Mouse (Mus musculus): ENCODE data around the gene Plcz1.
A peak's percentile ranks its signal among the peaks of the same experiment; 100 is the strongest.

Gene Plcz1

DNA sequence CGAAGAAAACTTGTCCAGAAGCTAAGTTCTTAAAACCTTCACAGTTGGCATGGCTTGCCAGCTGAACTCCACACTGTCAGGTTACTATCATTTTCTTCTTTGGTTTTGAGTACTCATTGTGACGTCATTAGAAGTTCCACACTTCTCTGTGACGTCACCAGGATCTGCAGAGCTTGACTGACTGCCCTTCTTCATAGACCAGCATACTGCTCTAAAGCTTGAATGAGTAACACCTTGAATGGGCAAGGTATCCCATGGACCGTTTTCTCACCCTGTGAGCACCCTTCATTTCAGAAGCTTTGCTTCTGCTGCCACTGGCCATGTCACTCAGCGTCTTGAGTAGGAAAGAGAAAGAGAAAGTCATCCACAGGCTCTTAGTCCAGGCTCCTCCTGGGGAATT, at the start of gene Plcz1:
Plcz1 (minus strand) TSS at position 101 of the 400 bp plus-strand sequence.
- DNase-seq (ENCODE audit: low spot score), result no peak

DNA sequence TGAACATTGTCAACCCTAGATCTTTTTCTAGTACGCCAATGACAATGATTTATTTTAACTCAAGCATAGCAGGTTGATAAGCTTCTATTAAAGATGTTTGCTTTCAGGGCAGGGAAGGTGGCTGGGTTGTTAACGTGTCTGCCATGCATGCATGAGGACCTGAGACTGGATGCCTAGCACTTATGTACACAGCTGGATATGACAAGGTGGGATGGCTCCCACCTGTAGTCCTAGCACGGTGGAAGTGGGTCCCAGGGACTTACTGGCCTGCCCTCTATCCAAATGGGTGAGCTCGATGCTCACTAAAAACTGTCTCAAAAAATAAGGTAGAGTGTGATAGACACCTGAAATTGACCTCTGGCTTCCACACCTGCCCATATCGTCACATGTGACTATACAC, 48.6 kb upstream of the Plcz1 start:
- DNase-seq (ENCODE audit: low spot score), result no peak

DNA sequence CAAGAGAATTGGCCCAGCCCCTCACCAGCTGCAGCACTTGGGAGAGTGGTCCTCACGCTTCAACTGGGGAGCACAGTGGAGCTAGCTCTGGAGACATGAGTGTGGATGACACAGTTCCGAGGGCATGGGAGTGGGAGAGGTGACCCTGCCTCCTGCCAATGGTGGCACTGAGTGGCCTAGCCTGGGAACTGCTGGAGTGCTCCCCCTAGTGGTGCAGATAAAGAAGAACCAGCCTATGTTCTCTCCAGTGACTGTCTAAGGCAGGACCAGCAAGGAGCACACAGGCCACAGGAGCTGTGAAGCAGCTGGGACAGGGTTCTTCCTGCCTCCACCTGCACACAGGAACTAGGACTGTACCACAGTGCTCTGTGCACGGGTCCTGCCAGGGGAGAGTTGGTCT, 40.5 kb upstream of the Plcz1 start:
- no peak for DNase-seq (ENCODE audit: low spot score)

DNA sequence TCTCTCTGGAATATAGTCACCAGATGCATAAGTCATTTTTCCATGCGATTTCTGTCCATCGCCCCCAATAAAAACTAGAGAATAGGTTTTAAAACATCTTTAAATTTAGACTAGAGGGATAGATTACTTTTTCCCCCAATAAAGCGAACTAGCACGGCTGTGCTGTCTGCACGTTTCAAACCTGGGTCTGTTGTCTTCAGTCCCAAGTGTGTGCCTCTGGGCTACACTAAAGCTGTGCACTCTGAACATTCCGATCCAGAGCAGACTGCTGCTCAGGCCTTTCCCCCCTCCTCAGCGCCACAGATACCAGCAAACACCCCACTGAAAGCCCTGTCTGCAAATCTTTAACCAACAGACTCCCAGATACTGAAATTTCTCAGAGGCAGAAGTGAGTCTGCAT, 39.7 kb upstream of the Plcz1 start:
- no peak for DNase-seq (ENCODE audit: low spot score)

DNA sequence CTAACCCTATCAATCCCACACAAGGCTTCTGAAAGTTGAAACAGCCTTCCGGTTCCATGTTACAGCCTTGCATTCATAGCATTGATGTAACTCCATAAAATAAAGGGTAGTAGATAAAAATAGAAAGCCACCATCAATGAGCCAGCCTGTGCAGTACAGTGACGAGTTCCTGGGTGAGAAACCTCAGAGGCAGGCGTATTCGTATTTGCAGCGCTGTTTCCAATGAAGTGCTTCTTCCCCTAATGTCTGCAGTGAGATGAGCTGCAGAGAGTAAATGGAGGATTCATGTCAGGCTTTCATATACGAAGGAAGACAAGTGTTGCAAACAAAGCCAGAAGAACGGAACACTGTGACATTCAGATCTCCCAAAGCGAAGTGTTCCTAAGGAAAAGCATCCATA, 27.9 kb upstream of the Plcz1 start:
- no peak for DNase-seq (ENCODE audit: low spot score)

DNA sequence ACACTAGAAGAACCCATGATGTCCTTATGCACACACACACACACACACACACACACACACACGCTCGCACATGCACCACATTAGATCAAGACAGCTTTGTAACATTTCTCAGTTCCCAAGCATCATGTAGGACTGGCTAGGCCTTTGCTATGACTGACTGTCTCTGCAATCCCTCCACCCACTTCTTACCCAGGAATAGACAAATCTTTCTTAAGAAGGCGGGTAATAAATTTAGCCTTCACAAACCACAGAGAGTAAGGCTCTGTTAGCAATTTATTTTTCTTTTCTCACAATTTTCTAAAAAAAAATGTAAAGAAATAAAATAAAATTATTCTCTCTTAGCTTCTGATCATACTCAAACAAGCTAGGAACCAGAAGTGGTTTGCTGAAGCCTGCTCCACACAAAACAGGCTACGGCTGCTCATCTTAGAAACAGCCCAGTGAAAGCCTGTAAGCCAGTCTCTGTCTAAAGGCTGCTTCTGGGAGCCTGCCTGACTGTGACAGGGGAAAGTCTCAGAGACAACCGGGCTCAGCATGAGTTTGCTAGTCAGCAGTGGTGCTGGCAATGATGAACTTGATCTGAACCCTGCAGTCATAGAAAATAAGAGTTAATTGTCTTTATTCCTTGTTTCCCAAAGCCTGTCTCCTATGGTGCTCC, 13.1 kb upstream of the Plcz1 start:
- no peak for DNase-seq (ENCODE audit: low spot score)

DNA sequence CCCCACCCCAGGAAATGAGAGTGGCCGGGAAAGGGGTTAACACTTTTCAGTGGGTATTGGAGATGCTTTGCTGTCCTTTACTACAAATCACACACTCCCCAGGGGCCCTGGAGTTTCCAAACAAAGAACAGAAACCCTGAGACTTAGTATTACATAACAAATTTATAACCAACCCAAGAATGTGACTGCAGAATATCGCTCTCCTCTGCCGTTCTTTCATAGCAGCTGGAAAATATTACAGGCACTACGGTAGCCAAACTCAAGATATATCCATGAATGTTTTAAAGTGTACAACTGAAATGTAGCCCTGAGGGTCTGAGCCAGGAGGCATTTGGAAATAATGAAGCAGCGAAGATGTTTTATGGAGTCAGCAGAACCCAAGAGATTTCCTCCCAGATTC, 10.2 kb upstream of the Plcz1 start:
- peak; percentile 34 for DNase-seq (ENCODE audit: low spot score)

DNA sequence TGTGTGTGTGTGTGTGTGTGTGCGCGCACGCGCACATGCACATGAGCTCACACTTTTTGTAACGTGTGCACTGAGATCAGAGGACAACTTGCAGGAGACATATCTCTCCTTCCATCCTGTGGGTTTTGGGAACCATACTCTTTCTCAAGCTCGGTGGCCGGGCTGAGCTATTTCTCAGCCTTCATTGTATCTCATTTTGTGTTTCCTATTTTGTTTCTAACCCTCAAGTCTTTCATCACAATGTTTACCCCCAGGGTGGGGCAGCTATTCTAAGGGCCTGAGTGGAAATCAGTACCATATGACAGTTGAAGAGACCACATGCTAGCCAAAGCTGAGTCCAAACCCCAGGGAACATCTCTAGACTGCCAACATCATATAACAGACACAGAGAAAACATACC, 305 bp downstream of the Plcz1 start, which contains the start of gene Capza3:
Capza3 (plus strand) TSS at position 301 of the 400 bp plus-strand sequence.
- DNase-seq (ENCODE audit: low spot score), result no peak

DNA sequence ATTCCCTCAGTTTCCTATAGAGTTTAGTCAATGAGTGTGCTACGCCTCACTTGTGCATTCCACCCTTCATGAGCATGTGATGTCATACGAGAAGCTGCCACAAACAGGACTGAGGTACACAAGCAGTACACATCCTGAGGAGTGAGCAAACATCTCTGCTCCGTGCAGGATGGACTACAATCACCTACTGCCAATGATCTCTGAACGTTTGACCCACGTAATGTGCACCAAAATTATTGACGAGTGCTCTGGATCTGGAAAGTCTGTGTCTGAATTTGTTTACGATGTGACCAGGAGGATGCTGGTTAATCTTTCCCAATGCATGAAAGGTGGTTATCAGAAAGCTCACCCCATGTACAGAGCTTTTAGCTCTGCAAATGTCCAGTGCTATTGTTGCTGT, 16.9 kb downstream of the Plcz1 start:
- DNase-seq (ENCODE audit: low spot score), result no peak

DNA sequence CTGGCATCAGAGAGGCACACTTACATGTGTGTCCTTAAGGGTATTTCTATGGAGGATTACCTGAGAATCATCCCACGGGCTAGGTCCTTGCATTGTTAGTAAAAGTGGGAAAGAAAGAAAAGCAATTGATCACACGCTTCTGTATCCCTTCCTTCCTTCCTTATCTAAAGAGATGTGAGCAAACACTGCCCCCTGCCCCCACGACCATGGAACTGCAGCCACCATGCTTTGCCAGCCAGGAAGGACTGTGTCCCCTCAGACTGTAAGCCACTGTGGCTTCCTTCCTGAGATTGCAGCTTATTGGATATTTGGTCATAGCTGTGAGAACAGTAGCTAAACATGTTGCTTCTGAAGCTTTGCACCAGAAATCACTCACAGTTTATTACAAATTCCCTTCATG, 36.1 kb downstream of the Plcz1 start:
- DNase-seq (ENCODE audit: low spot score), result no peak

DNA sequence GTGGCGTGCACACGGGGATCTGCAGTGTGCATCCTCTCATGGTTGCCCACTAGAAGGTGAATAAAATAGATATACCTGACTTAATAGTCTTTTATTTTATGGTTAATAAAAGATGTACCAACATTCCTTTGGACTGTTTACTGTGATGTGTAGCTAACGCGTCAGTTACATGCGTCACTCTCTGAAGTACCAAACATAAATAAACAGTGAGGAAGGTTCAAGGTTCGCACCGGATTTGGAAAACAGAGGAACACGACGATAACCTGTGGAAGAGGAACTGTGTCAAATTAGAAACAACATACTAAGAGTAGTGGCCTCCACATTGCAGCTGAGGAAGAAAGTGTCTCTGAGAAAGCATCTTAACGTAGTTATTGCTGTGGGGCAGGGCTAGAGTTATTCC, 51.7 kb downstream of the Plcz1 start:
- DNase-seq (ENCODE audit: low spot score), result no peak

DNA sequence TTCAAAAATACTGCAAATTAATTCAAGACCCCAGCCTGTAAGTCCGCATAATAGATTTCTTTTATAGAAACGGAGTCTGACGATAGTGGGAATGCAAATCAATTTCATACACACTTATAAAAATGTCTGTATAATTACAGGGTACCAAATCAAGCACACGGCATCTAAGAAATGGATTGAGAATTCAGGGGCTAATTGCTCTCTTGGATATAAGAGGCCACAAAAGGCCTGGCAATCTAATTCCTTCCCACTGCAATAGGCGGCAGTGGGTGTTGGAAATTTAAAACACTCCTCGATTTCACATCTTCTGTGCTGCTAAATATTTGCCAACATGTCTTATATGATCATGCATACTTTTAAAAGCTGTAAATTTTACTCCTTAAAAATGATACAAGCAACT, 52.2 kb downstream of the Plcz1 start:
- no peak for DNase-seq (ENCODE audit: low spot score)

DNA sequence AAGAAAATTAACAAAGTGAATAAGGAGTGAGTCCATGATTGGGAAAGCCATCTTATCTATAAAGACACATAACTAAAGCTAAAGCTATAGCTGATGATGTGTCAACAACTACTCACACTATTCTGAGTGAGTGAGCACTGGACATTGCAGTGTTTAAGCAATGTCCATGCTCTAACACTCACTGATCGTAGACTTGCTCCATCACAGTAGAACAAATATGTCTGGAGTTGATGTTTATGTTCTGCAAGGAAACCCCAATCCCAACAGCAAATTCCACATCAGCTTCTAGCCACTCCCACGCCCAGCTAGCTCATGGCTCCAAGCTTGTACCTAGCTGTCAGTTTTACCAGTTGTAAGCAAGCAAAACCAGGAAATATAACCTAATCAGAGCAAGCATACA, 54.7 kb downstream of the Plcz1 start:
- DNase-seq (ENCODE audit: low spot score), result no peak

DNA sequence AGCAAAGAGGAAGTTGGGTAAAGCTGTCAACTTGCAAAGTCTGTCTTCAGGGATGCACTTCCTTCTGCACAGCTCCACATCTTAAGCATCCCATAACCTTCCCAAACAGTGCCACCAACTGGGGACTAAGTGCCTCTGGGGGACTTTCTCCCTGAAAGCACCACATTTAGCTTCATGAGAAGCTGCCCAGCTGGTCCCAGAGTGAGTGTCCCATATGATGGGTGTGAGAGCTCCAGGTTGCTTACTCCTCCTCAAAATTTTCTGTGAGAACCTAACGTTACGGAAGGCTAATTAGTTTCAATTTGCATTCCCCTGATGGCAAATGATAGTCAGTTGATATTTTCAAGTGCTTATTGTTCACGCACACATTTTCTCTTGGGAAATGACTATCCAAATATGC, 57.2 kb downstream of the Plcz1 start:
- DNase-seq (ENCODE audit: low spot score), result no peak

DNA sequence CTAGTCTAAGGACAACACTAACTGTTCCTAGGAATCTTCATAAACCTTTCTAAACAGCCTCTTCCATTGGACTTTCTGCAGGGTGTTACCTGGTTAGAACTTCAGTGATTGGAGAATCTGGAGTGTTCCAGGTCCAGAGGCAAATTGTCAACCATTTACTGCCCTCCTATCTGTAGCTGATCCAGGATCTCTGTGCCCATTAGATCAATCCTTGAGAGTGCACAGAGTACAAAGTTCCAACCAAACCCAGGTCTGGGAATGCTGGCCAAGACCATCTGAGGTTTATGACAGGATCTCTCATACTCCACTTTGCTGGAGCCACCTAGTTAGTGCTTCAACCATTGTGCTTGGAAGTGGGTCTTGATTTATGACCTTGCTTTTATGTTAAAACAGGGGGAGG, 60.2 kb downstream of the Plcz1 start:
- no peak for DNase-seq (ENCODE audit: low spot score)

DNA sequence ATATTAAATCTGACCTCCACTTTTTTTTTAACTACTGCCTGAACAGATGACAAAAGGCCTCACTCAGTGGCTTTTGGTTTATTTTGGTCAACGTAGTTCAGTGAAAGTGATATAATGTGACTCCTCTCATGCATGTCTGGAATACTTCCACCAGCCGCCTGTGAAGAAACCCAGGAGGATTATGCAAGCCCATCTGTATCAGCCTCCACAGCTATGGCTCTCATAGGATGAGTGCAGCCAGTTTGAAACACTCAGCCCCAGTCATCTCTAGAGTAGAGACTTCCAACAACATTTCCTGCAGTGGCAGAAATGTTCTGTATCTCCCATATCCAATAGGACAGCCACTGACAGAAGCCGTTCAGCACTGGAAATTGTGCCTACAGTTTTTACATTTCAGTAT, 63.1 kb downstream of the Plcz1 start:
- no peak for DNase-seq (ENCODE audit: low spot score)

DNA sequence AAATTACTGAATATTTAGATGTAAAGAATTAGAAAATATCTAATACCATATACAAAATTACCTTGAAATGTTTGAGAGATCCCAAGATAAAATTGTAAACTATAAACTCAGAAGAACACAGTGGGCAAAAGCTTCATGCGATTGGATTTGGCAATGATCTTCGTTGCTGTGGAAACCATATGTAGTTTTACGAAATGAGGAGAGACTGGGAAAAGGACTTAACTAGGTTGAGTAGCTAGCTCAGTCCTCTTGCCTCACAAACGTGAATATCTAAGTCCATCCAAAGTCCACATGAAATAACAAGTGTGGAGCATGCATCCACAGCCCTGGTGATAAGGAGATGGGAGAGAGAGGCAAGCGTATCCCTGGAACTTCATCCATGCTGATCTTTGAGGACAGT, 66.6 kb downstream of the Plcz1 start:
- DNase-seq (ENCODE audit: low spot score), result no peak

DNA sequence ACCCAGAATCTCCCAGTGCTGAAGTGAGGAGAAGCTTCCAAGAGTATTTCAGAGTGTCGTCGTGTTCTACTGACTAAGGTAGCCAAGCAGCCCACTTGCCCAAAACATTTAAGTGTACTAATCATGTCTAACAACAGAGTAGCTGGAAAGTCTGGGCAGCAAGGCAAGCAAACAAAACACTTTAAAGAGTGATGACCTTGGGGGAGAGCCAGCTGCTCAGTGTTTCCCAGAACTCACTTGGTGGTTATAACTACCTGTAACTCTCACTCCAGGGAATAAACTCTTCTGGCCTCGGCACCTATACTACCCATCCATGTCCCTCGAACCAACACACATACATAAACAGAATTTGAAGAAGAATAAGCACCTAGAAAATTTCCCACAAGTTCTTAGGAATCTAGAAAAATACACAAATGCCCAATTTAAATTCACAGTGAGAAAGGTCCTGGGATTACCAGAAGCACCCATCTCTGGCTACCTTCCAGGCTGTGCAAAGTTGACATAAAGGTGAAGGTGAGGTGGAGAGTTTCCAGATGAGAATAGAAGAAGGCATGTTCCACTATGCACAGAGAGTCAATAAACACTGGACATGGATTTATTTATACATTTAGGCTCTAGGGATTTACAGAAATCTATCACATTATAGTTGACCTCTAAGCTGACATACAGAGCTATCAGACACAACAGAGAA, 69.5 kb downstream of the Plcz1 start:
- no peak for DNase-seq (ENCODE audit: low spot score)

DNA sequence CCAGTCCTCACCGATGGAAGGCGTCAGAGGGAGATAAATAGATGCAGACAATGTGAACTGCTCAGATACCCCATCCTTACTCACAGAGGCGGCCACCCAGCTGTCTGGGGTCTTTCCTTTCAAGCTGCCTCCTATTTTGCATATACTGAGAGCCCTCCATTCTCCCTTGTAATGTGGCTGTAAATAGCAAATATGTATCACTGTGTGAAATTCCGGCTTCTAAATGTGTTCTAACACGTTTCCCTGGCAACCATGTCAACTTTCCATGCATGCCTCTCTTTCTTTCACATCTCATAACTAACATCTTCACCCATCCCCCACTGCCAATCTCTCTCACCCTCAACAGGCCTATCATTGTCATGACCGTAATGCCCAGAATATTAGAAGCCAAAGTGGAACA, 74.6 kb downstream of the Plcz1 start:
- DNase-seq (ENCODE audit: low spot score), result no peak

DNA sequence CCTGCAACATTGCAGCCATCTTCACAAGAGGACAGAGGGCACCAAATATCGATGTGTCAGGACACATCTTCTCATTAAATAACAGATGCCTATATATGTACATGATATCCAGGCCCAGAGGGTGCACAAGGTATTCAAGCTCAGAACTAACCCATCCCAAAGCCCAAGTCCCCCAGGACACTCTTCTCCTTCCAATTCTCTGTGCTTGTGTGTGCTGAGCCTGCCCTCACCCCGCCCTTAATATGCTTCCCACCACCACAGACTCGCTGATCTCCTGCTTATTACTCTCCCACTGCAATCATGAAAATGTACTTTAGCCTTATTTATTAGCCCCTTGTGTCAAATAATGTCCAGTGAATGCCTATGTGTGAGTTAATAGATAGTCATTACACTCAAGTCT, 76.4 kb downstream of the Plcz1 start:
- no peak for DNase-seq (ENCODE audit: low spot score)

DNA sequence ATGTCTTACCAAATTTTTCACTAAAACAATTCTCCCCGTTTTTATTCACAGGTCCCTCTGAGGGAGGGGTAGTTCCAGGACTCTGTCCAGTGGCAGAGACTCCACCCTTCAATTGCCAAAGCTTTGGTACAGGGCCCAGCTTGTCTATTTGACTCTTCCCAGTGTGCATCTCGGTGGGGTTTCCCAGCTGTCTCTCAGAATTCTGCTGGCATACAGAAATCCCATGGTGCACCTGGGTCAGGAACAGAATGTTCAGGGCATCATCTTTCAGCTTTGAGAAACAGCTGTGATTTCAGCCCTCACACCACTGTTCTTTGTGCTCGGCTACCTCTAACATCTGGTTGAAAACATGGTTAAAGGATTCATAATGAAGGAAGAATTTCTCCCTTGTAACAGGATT, 77.5 kb downstream of the Plcz1 start:
- no peak for DNase-seq (ENCODE audit: low spot score)

DNA sequence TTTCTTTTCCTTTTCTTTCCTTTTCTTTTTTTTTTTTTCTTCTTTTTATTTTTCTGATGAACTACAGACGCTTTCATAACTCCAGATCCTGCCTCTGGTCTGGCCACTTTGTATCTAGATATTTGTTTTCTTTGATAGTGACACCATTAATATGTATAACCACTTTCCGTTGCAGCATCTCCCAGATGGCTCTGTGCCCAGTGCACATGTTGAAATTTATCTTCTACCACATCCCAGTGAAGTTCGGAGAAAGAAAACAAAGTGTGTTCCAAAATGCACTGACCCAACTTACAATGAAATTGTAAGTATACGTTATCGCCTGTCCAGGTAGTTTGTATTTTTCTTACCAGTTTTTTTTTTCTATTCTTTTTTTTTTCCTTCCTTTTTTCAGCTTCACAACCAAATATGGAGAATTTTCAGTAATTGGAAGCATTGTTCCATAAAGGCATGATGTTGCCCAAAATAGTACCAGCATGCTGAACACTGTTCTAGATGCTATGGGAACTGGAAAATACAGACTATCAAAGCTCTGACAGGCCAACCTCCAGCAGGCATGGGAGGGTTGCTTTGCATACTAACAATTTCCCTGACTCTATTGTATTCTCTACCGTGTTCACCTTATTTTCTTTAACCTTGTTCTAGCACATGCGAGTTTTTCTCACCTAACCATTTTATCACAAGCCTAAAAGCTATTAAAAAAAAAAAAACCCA, 83.6 kb downstream of the Plcz1 start:
- no peak for DNase-seq (ENCODE audit: low spot score)

DNA sequence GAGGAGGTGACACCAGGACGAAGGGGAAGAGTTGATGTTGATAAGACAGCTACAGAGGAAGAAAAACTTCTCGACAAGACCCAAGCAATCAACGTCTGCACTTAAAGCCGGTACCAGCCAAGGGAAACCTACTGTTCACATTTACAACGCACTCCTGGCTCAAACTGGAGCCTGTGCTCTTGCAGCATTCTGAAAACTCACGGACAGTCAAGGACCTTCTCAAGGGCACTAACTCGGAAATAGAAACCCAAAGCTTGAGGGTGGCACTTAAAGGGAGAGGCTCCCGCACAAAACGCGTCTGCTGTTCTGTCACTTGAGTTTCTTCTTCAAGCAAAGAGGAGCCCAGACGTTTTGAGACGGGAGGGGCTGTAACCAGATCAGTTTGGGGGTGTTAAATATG, 87.7 kb downstream of the Plcz1 start:
- no peak for DNase-seq (ENCODE audit: low spot score)
